Mouse (Mus musculus) embryonic fibroblast, embryonic 13.5 days (primary cell): Measurements from ENCODE around the gene Mbd3l2.

ENCODE experiments used
- CTCF ChIP-seq: IDR thresholded peaks from 2 replicates; pipeline ENCODE4 v1.5.1; 2011; ENCODE audit warnings: mild to moderate bottlenecking, control low read depth, low read length, moderate library complexity, borderline replicate concordance; ENCODE audit not compliant: insufficient read depth
- POLR2A ChIP-seq: IDR thresholded peaks from 2 replicates; pipeline ENCODE4 v1.6.1; 2011; ENCODE audit warnings: low read depth, mild to moderate bottlenecking, control low read depth, low read length, moderate library complexity

DNA sequence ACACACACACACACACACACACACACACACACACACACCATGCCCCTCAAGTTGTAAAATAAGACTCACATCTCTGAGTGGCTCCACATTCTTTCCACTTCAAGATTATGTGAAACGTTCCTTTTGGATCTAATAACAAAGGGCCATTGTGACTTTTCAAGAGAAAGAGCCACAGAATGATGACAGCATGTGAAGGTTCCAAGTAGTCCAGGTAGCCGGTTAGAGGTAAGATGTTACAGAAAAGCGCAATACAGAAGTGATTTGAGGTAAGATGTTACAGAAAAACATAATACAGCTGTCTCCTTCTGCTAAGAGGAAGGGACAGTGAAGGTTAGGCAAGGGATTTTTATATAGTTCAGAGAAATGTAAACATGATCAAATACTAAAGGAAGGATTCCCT is 47.7 kb downstream of the Mbd3l2 start, which contains the start of the genes Zfp558 and Mbd3l1:
- TF ChIP-seq CTCF (no peak), POLR2A (no peak)
